Mouse (Mus musculus): ENCODE results near the gene Abr.

DNA sequence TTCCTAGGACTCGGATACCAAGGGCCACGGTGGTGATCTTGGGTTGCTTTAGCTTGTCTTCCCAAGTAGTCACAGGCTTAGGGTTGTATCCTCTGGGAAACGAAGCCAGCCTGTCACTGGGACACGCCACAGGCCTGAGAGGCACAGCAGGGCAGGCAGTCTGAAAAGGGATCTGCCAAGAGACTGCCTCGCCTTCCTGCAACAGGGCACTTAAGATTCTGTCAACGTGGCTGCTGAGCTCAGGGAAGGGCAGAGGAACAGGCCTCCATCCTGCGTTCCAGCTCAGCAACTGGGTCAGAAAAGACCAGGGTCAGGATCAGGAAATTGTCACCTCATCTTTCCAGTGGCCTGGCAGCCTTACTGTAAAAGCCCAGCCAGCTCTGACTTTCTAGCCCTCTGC is 192.6 kb downstream of the Abr start:
- TF ChIP-seq CTCF (IDR thresholded peaks at IDR 0.05; ENCODE audit: borderline replicate concordance, insufficient read depth, low read length) (no peak), POLR2A (IDR thresholded peaks at IDR 0.05; ENCODE audit: low read depth, low read length) (no peak)
